Mouse (Mus musculus) heart, embryonic 12.5 days (tissue): ENCODE results near the gene Pde6c. TPM values are rescaled to one million over a fixed set of nuclear protein-coding genes. Genes with fewer than 3 reads are reported as not detected.

Source experiments
- ATAC-seq: fragments of 200-750 bp; cut with Nextera tagmentation; 2 replicates; pipeline ENCODE4 v1.8.0; 2017; ENCODE audit warnings: moderate TSS enrichment, moderate library complexity; ENCODE audit not compliant: insufficient number of reproducible peaks, low FRiP score
- H3K27ac ChIP-seq: fragments of 300-500 bp; sonication (generic); 2 replicates; pipeline ENCODE4 v1.5.1; 2016; ENCODE audit warnings: mild to moderate bottlenecking, moderate library complexity; ENCODE audit not compliant: poor library complexity, severe bottlenecking
- H3K27me3 ChIP-seq: fragments of 300-500 bp; sonication (generic); replicated peaks from 2 replicates; pipeline ENCODE4 v1.6.1; 2016; ENCODE audit warnings: mild to moderate bottlenecking, moderate library complexity
- H3K36me3 ChIP-seq: fragments of 300-500 bp; sonication (generic); 2 replicates; pipeline ENCODE4 v1.6.1; 2016; ENCODE audit warnings: mild to moderate bottlenecking, moderate library complexity
- H3K4me1 ChIP-seq: fragments of 300-500 bp; sonication (generic); replicated peaks from 2 replicates; pipeline ENCODE4 v1.6.1; 2016; ENCODE audit warnings: mild to moderate bottlenecking
- H3K4me2 ChIP-seq: fragments of 300-500 bp; sonication (generic); 2 replicates; pipeline ENCODE4 v1.6.1; 2016; ENCODE audit warnings: mild to moderate bottlenecking, moderate library complexity
- H3K4me3 ChIP-seq: fragments of 300-500 bp; sonication (generic); 2 replicates; pipeline ENCODE4 v1.5.1; 2016; ENCODE audit warnings: mild to moderate bottlenecking
- H3K9ac ChIP-seq: fragments of 300-500 bp; sonication (generic); 2 replicates; pipeline ENCODE4 v1.6.1; 2016; ENCODE audit warnings: mild to moderate bottlenecking, moderate library complexity
- H3K9me3 ChIP-seq: fragments of 300-500 bp; sonication (generic); replicated peaks from 2 replicates; pipeline ENCODE4 v1.6.1; 2016; ENCODE audit warnings: mild to moderate bottlenecking, moderate library complexity
- WGBS: fragments of 180-500 bp; shearing (Covaris S2); methylation state at CpG from one replicate; pipeline ENCODE4 v1.1.7; 2016; 5-methylcytosine and 5-hydroxymethylcytosine counted together
- polyA plus RNA-seq: library from polyadenylated mRNA; unstranded; fragments of >200 nt; fragmentation: Nextera tagmentation; extraction: Ambion mirVana; gene quantifications from 2 replicates; pipeline ENCODE4 v1.2.1, GENCODE M21; 2016

Pde6c gene
- polyA plus RNA-seq, 1 experiment from 2014 or later: not detected

DNA sequence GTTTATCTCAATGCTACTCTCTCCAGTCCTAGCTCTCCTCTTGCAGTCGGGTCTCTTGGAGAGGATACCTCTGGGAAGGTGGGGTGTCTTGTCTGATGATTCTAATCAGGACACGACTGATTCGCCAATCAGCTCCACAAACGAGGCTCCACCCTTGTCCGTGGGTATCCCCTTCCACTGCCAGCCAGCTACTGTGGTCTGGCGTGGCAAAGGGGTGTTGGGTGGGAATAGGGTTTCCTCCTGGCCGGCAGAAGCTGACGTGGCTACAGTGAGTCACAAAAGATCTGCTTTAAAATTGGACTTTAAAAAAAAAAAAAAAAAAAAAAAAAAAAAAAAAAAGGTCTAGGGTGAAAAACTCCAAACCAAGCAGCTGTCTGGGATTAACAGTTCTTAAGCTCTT lies 21.5 kb upstream of the Pde6c start:
- 72% methylated on average over 8 of the region's 8 CpGs for WGBS
- ATAC-seq: no peak
- H3K4me3 ChIP-seq: no peak overlapping the region
- H3K4me2 ChIP-seq: no peak overlapping the region
- H3K27ac ChIP-seq: no peak overlapping the region
- no peaks in the 10 kb centered on the region for H3K9me3 ChIP-seq
- peaks cover 5% of the 10 kb centered on the region for H3K4me1 ChIP-seq
- no peak overlapping the region for H3K9ac ChIP-seq
- no peaks in the 10 kb centered on the region for H3K36me3 ChIP-seq
- H3K27me3 ChIP-seq: peaks cover 15% of the 10 kb centered on the region; the same call in 1 of the 2 replicates

DNA sequence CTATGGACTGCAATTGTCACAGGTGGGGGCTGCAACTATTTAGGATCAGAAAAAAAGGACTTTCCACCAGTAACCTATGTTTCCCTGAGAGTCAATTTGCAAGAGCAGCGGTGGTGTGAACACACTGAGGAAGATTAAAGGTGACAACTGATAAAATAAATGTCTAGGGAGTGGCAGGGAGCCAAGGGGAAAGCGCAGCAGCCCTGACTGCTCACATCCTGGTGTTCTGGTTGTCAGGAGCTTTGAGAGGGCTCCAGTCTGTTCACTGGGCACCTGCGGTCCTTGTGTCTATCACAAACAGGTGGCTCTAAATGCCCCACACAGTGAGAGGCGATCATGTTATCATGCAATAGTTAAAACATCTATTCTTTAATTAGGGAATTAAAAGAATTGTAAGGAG lies 20.0 kb upstream of the Pde6c start:
- H3K9me3 ChIP-seq: no peaks in the 10 kb centered on the region
- H3K27me3 ChIP-seq: peaks cover 17% of the 10 kb centered on the region; the same call in 1 of the 2 replicates
- 23% methylated on average over 4 of the region's 4 CpGs for WGBS
- no peaks in the 10 kb centered on the region for H3K36me3 ChIP-seq
- ATAC-seq: no peak
- H3K9ac ChIP-seq: no peak overlapping the region
- H3K4me3 ChIP-seq: no peak overlapping the region
- H3K27ac ChIP-seq: no peak overlapping the region
- peaks cover 5% of the 10 kb centered on the region for H3K4me1 ChIP-seq
- H3K4me2 ChIP-seq: no peak overlapping the region

DNA sequence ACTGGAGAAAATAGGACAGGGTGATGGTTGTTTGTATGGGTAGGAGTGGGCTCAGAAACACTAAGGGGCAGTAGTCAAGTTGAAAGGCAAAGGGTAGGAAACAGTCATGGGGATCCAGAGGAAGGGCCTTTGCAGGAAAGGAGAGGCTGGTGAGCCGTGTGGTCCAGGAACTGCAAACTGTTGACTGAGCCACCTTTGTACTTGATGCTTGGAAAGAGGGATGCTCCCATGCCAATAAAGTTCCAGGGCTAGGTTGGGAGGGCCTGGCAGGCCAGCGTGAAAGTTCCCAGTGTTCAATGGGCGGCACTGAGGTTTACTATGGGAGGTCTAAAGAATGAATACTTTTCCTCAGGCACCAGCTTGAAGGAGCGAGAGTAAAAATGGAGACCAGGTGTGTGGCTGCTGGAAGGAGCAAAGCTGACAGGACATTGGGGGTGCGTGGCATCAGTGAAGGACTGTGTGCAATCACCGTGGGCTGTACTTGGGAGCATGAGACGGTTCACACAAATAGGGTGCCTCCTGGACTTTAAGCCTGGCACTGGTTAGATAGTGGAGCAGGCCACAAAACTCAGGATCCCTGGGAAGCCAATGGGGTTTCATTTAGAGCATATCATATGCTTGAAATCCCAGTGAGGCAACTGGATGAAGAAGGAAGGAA lies 17.6 kb upstream of the Pde6c start:
- Histone ChIP-seq H3K4me1 (peaks cover 5% of the 10 kb centered on the region), H3K36me3 (no peaks in the 10 kb centered on the region), H3K4me2 (no peak overlapping the region), H3K27ac (no peak overlapping the region), H3K9me3 (no peaks in the 10 kb centered on the region), H3K4me3 (no peak overlapping the region), H3K27me3 (0 out of 2 replicates have a peak, but pooled peaks cover 14% of the 10 kb centered on the region), H3K9ac (no peak overlapping the region)
- no peak for ATAC-seq
- WGBS: 83% methylated on average over 7 of the region's 7 CpGs

DNA sequence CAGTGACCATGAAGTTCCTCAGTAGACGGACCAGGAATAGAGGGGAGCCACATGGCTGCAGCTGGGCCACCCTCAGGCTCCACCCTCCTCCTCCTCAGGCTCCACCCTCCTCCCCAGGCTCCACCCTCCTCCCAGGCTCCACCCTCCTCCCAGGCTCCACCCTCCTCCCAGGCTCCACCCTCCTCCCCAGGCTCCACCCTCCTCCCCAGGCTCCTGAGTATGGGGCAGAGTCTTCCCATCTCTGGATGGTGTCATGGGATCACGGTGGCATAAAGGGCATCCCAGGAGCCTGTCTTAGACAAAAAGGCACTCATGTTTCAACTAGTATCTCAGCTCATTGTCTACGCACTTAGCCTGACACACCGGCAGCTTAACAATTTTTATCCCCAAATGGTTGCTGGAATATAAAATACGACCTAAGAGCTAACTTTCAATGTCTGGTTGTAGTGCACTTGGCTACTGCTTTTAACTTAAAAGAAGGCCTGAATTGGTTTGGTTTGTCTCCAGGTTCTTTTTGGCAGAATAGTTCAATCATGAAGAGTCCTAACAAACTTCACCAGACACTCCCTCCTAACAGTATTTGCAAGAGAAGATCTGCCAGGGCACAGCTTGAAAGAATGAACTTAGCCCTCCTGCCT lies 12.3 kb upstream of the Pde6c start:
- 77% methylated on average over 5 of the region's 5 CpGs for WGBS
- H3K9ac ChIP-seq: no peak overlapping the region

DNA sequence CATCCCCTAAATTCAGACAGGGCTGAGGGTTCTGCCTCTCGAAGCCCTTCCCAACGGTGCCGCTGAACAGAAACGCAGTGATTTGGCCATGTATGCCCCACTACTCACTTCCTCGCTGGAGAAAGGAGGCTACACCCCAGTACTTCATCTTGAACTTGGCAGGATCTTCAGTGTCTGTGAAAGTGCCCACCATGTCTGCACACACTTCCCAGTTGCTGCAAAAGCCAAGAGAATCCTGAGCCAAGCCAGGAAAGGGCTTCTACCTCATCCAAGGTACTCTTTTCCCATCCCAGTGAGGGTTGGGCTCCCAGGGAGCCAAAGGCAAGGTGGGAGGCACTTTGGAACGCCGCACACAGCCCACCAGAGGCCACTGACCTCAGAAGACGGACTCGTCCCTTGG lies 8.7 kb upstream of the Pde6c start:
- Histone ChIP-seq H3K27ac (no peak overlapping the region), H3K36me3 (no peaks in the 10 kb centered on the region), H3K4me2 (peak overlapping the region; percentile 96), H3K9me3 (no peaks in the 10 kb centered on the region), H3K4me3 (peak overlapping the region; percentile 61), H3K27me3 (peaks cover 56% of the 10 kb centered on the region), H3K4me1 (no peaks in the 10 kb centered on the region), H3K9ac (no peak overlapping the region)
- 20% methylated on average over 9 of the region's 9 CpGs for WGBS
- ATAC-seq: no peak

More for the DNA sequence above, 12.3 kb upstream of the Pde6c start:
- Histone ChIP-seq H3K4me3 (no peak overlapping the region), H3K4me1 (no peaks in the 10 kb centered on the region), H3K4me2 (no peak overlapping the region), H3K36me3 (no peaks in the 10 kb centered on the region), H3K9me3 (no peaks in the 10 kb centered on the region), H3K27me3 (peaks cover 51% of the 10 kb centered on the region), H3K27ac (no peak overlapping the region)
- no peak for ATAC-seq

DNA sequence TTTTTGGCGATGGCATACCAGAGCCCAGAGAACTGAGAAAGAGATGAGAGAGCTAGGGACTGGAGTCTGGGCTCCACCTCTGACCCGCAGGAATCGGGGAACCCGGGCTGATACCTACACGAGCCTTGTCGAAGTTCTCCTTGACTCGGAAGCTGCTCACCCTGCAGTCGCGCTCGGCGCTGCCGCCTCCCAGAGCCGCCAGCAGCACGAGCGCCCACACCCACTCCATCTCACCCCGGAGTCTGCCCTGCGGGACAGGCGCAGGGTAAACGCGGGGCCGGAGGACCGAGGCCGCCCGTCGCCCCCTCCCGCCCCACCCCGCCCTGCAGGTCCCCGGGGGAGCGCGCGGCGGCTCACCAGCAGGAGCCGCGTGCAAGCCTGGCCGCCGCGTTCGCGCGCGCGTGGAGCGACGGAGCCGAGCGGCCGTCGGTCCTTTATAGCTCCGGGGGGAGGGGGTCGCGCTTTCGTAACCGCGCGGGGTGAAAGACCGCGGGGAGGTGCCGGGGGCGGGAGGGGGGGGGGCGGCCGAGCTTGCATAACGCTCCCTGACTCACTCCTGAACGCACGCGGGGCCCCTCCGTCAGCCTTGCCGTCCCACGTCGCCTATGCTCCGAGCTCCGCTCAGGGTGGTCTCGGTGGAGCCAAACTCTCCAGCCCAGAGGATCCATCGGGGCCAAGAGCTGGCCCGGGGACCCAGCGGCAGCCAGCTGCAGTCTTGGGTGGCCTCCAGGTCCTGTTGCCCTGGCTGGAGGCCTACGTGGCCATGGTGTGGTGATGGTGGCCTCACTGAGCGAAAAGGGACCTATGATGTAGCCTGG lies 8.0 kb upstream of the Pde6c start:
- Histone ChIP-seq H3K9me3 (no peaks in the 10 kb centered on the region), H3K9ac (peak overlapping the region; percentile 64), H3K27me3 (peaks cover 56% of the 10 kb centered on the region), H3K36me3 (no peaks in the 10 kb centered on the region), H3K4me3 (peak overlapping the region; percentile 61), H3K27ac (no peak overlapping the region), H3K4me2 (peak overlapping the region; percentile 96), H3K4me1 (no peaks in the 10 kb centered on the region)
- 1% methylated on average over 77 of the region's 77 CpGs for WGBS
- peak; percentile 63 for ATAC-seq

DNA sequence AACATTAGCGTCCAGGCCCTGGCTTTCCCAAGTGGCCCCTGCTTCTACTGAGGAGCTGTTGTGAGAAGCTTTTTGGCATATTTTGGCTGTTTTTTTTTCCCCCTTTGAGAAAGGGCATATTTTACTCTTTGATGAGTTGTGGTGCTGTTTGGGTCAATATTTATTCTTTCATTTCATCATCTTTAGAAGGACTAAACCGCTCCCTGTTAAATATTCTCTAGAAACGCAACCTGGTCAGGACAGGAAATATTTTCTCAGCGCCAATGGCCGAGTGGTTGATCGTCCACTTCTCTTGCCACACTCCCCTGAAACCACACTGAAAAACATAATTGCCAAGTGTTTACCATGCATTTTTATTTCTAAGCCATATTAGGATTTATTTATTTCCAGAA lies 7.4 kb upstream of the Pde6c start, which contains the start of gene Rbp4:
TSS of gene Rbp4 (minus strand) at position 63 of the 392 bp plus-strand sequence.
- H3K9ac ChIP-seq: peak within 1 kb of the TSS; percentile 64
- ATAC-seq: no peak
- H3K4me3 ChIP-seq: peak within 1 kb of the TSS; percentile 61
- no peaks in the 10 kb centered on the region for H3K36me3 ChIP-seq
- peaks cover 51% of the 10 kb centered on the region for H3K27me3 ChIP-seq
- no peak within 1 kb of the TSS for H3K27ac ChIP-seq
- H3K4me1 ChIP-seq: no peaks in the 10 kb centered on the region
- peak within 1 kb of the TSS; percentile 96 for H3K4me2 ChIP-seq
- no peaks in the 10 kb centered on the region for H3K9me3 ChIP-seq
- 64% methylated on average over 6 of the region's 6 CpGs for WGBS

DNA sequence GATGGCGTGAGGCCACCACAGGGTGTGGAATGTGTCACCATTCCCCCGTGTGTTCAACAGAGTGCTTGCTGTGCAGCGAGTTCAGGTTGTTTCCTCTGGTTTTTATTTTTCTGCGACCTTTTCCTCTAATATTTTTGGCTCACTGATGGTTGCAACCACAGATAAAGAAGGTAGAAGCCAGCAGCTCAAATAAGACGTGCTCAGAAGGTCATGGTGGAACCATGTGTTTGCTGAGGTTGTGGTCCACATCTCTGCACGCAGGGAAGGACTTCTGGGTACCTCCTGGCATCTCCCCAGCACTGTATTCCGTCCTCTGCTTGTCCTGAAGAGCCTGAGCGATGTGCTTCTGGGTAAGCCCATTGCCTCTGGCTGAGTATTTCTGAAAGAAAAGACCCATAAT lies 5.9 kb upstream of the Pde6c start:
- Histone ChIP-seq H3K4me2 (no peak overlapping the region), H3K4me3 (no peak overlapping the region), H3K27ac (no peak overlapping the region), H3K4me1 (no peaks in the 10 kb centered on the region), H3K9ac (no peak overlapping the region), H3K27me3 (peaks cover 42% of the 10 kb centered on the region), H3K9me3 (no peaks in the 10 kb centered on the region), H3K36me3 (no peaks in the 10 kb centered on the region)
- no peak for ATAC-seq
- 67% methylated on average over 8 of the region's 8 CpGs for WGBS

DNA sequence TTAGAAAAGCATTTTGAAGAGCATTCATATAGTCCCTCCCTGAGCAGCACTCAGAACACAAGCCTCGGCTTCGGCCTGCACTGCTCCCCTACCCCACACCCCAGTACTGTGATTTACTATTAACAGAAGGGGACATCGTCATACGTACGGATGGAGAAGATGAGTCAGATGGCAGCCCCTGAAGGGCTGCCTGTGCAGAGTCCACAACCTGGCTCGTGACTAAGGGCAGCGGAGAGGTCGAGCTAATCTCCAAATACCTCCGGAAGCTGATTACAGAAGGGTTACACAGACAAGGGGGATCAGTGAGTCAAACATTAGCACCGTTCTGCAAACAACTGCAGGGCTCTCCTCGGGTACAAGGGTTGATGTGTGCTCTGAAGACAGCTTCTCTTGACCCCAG lies 1.4 kb downstream of the Pde6c start:
- 22% methylated on average over 11 of the region's 11 CpGs for WGBS
- Histone ChIP-seq H3K4me3 (no peak overlapping the region), H3K4me1 (peaks cover 8% of the 10 kb centered on the region; the same call in 1 of the 2 replicates), H3K9me3 (no peaks in the 10 kb centered on the region), H3K9ac (no peak overlapping the region), H3K4me2 (peak overlapping the region; percentile 22; the same call in 1 of the 2 replicates), H3K27me3 (no peaks in the 10 kb centered on the region), H3K27ac (no peak overlapping the region), H3K36me3 (no peaks in the 10 kb centered on the region)
- ATAC-seq: peak; percentile 39

DNA sequence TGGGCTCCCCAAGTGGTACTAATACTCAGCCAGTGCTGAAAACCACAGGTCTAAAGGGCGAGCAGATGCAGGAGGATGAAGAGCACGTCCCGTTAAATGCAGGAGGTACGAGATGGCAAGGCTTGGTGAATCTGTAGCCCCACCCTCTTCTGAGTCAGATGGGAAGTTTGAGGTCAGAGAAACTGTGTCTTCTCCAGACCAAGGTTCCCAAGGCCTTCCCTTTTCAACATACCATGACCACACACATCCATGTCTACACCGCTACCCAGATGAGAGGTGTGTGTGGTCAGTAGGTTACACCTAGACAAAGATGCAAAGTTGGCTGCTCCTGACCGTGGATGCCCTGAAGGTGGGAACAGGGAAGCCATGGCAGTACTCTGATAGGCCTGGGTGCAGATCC lies 2.2 kb downstream of the Pde6c start:
- Histone ChIP-seq H3K27me3 (no peaks in the 10 kb centered on the region), H3K27ac (no peak overlapping the region), H3K9ac (no peak overlapping the region), H3K36me3 (no peaks in the 10 kb centered on the region), H3K4me2 (no peak overlapping the region), H3K4me3 (no peak overlapping the region), H3K4me1 (peaks cover 8% of the 10 kb centered on the region; the same call in 1 of the 2 replicates), H3K9me3 (no peaks in the 10 kb centered on the region)
- no peak for ATAC-seq
- WGBS: 79% methylated on average over 6 of the region's 6 CpGs
